In genomic region chr17:30027343-30028029, GRCm38 (mm10) we compare ENCODE assay signal across 8 mouse cellular contexts. TPM values are rescaled to one million over a fixed set of nuclear protein-coding genes. Genes with fewer than 3 reads are reported as not detected.
DNase-seq lines count a peak whose midpoint lies in the region; ATAC-seq lines count a peak whose summit lies in the region.

No protein-coding gene starts in this region.

- DNase-seq in cerebellum, postnatal 10 days, result peak; percentile 66 to 67
- no peak for DNase-seq in cerebellum, postnatal 36 days
- peak; percentile 90 for DNase-seq in 416B (ENCODE audit: low read depth)
- DNase-seq in kidney, postnatal 36 days, result peak; percentile 64 to 72
- DNase-seq in neural tube, embryonic 11.5 days (ENCODE audit: low spot score), result peak; percentile 53
- no peak for DNase-seq in urinary bladder, postnatal 10 days (ENCODE audit: low spot score)

- H3K27me3 ChIP-seq in heart, embryonic 15.5 days, result no peaks in the 10 kb centered on the region
- H3K27me3 ChIP-seq in neural tube, embryonic 11.5 days (ENCODE audit: control insufficient read depth, insufficient read depth, low read length), result no peaks in the 10 kb centered on the region

- H3K27ac ChIP-seq in heart, embryonic 15.5 days, result peak overlapping the region; percentile 73
- no peak overlapping the region for H3K27ac ChIP-seq in neural tube, embryonic 11.5 days (ENCODE audit: low read depth, low read length)

- no peaks in the 10 kb centered on the region for H3K9me3 ChIP-seq in heart, embryonic 15.5 days (replicated peaks)
- no peaks in the 10 kb centered on the region for H3K9me3 ChIP-seq in neural tube, embryonic 11.5 days (ENCODE audit: control insufficient read depth, low read length)

- no peak overlapping the region for H3K9ac ChIP-seq in heart, embryonic 15.5 days
- no peak overlapping the region for H3K9ac ChIP-seq in neural tube, embryonic 11.5 days (ENCODE audit: low read length)

- peak; percentile 45 for ATAC-seq in common myeloid progenitor, adult 5-6 weeks (replicated peaks; ENCODE audit: low read depth, poor library complexity, severe bottlenecking)
- peak; percentile 78 for ATAC-seq in heart, embryonic 15.5 days (replicated peaks; ENCODE audit: insufficient number of reproducible peaks, insufficient read depth, low FRiP score, low read depth)
- no peak for ATAC-seq in neural tube, embryonic 11.5 days (ENCODE audit: insufficient read depth, low FRiP score, low TSS enrichment)

- peaks cover 75% of the 10 kb centered on the region for H3K4me1 ChIP-seq in heart, embryonic 15.5 days (replicated peaks)
- peaks cover 9% of the 10 kb centered on the region; the same call in 1 of the 2 replicates for H3K4me1 ChIP-seq in neural tube, embryonic 11.5 days (ENCODE audit: control insufficient read depth, insufficient read depth, low read length)

- H3K36me3 ChIP-seq in heart, embryonic 15.5 days, result no peaks in the 10 kb centered on the region
- no peaks in the 10 kb centered on the region for H3K36me3 ChIP-seq in neural tube, embryonic 11.5 days (ENCODE audit: control insufficient read depth, insufficient read depth, low read length)

- H3K4me2 ChIP-seq in heart, embryonic 15.5 days, result peak overlapping the region; percentile 49
- no peak overlapping the region for H3K4me2 ChIP-seq in neural tube, embryonic 11.5 days (ENCODE audit: low read depth)

- no peak overlapping the region for H3K4me3 ChIP-seq in heart, embryonic 15.5 days
- no peak overlapping the region for H3K4me3 ChIP-seq in neural tube, embryonic 11.5 days (ENCODE audit: low read depth, low read length)

- 30% methylated on average over 1 of the region's 1 CpGs for WGBS in heart, embryonic 15.5 days
- 85% methylated on average over 1 of the region's 1 CpGs for WGBS in neural tube, embryonic 11.5 days

RNA-seq across cellular contexts. Expression of gene Zfand3, which starts 23.0 kb away (rescaled TPM):
- 10.0 and 27.3 TPM in 2 replicates for total RNA-seq in common myeloid progenitor, adult 5-6 weeks (2017)
- polyA plus RNA-seq in heart, embryonic 15.5 days (2015; fragmentation: Nextera tagmentation; extraction: Ambion mirVana), result 49.3 and 53.9 TPM in 2 replicates
- 65.8 and 67.0 TPM in 2 replicates for polyA plus RNA-seq in neural tube, embryonic 11.5 days (2014; fragmentation: Nextera tagmentation; extraction: Ambion mirVana)

RNA-seq across cellular contexts. Expression of gene Mdga1, which starts 57.6 kb away (rescaled TPM):
- 13.3 and 29.9 TPM in 2 replicates for total RNA-seq in common myeloid progenitor, adult 5-6 weeks (2017)
- 4.2 and 7.4 TPM in 2 replicates for polyA plus RNA-seq in heart, embryonic 15.5 days (2015; fragmentation: Nextera tagmentation; extraction: Ambion mirVana)
- polyA plus RNA-seq in neural tube, embryonic 11.5 days (2014; fragmentation: Nextera tagmentation; extraction: Ambion mirVana), result 2.5 and 2.9 TPM in 2 replicates

Comparison
In these comparisons a context has a peak if more than half of its experiments do, and no peak if none do; other contexts are left out.
1. DNase-seq: peak in cerebellum, postnatal 10 days (2 of 2), 416B (single experiment), kidney, postnatal 36 days (2 of 2) and neural tube, embryonic 11.5 days (single experiment); none in cerebellum, postnatal 36 days (0 of 2) and urinary bladder, postnatal 10 days (single experiment).